Mouse (Mus musculus): ENCODE measurements around the gene Acsl3. TPM values are rescaled to one million over a fixed set of nuclear protein-coding genes. Genes with fewer than 3 reads are reported as not detected.

Gene Acsl3
- total RNA-seq, 2 experiments from 2014 or later: 88.4 to 96.8 TPM

DNA sequence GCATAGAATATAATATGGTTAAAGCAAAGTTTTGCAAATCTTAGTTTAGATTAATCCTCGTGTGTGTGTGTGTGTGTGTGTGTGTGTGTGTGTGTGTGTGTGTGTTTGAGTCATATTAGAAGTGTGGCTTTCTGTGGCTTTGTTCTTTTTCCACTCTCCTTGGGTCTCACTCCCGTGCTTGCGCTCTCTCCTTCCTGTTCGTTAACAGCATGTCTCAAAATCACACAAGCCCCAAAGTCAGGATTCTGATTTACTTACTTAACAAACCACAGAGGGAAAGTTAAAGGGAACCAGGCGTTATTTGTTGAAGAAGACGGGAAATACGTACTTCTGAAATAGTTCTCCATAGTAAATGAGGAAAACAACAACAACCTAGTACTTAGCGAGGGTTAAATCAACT is 26.5 kb downstream of the Acsl3 start:
- intact Hi-C loops (cut with DNase I): no loop called here
- DNase-seq: no peak

DNA sequence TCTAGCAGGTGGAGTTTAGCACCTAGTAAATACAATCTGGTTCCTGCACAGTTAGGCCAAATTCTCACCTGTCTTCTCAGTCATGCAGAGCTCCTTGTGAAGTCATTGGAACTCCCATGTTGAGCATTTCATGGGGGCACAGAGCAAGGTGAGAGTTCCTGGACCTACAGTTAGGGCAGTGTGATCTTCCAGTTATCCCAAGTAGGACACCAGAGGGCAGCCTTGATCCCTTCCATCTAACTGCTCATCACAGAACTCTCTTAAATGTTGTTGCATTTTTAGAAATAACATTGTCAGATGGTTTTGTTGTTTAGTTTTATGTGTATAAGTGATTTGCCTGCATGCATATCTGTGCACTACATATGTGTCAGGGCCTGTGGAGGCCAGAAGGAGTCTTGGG is 29.2 kb downstream of the Acsl3 start:
- no peak for DNase-seq
- intact Hi-C loops (cut with DNase I): no loop called here

DNA sequence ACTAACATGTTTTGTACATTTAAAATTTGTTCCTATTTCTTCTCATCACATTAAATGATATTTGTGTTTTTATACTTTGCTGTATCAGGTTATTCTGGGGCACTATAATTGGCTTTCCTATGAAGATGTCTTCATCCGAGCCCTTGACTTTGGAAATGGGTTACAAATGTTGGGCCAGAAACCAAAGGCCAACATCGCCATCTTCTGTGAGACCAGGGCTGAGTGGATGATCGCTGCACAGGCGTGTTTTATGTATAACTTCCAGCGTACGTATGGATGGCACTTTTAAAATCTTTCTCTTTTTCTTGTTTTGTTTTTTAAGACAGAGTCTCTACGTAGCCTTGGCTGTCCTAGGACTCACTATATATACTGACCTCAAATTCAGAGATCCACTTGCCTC is 30.5 kb downstream of the Acsl3 start:
- no peak for DNase-seq
- intact Hi-C loops (cut with DNase I): no loop called here

DNA sequence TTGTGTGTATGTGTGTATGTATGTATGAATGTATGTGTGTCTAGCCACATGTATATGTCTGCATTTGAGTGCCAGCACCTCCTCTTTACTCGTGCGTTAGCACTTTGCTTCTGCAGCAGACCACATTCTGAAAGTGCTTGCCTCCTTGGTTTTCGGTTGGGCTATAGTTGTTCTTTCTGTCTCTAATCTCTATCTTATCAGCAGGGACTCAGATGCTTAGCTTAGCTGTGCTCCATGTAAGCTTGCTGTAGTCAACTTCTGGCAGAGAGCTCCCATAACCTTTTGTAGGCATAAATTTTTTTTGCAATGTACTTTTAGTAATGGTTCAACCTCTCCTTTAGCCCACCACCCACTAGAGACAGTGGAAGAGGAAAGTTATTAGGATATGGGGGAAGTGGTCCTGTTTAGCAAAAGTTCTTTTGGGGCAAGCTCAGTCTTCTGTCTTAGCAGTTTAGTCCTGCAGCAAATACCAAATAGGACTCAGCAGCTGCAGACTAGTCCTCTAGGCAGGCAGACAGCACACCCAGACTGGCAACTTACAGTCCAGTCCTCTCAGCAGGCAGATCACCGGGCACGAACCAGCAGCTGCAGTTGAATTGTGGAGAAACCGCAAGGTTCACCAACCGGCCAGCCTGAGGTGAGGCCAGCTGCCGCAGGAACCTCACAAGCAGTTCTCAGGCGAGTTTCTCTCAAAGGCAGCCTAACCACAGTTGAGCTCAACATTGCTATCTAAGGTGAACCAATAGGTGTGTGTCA is 37.1 kb downstream of the Acsl3 start:
- DNase-seq: no peak
- intact Hi-C loops (cut with DNase I): no loop called here

DNA sequence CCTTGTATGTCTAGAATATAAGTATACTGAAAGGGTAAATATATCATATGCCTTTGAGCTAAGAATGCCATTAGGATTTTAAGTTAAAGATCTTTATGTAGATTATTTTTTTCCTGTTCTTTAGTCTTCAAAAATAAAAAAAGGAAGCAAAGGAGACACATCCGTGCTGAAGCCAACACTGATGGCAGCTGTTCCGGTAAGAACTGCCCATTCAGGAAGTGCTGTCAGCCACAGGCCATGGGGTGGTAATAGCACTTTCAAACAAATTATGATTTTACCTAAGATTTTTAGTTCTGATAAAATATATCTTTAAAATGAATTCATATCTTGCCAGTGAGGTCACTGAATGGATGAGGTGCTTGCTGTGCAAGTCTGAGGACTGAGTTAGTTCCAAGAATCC is 38.7 kb downstream of the Acsl3 start:
- intact Hi-C loops (cut with DNase I): no loop called here
- no peak for DNase-seq

DNA sequence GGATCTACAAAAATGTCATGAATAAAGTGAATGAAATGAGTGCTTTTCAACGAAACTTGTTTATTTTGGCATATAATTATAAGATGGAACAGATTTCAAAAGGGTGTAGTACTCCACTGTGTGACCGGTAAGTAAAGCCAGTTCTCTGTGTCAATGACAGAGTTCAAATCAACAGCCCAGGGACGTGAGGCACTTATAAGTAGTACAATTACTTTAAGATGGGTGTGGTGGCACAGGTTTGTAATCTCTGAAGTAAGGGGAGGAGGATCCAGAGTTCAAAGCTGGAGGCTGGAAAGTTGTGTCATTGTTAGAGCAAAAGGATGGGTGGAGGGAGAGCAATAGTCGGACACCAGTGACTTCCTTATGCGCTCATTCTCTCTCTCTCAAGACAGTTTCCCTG is 39.3 kb downstream of the Acsl3 start:
- intact Hi-C loops (cut with DNase I): no loop called here
- no peak for DNase-seq

DNA sequence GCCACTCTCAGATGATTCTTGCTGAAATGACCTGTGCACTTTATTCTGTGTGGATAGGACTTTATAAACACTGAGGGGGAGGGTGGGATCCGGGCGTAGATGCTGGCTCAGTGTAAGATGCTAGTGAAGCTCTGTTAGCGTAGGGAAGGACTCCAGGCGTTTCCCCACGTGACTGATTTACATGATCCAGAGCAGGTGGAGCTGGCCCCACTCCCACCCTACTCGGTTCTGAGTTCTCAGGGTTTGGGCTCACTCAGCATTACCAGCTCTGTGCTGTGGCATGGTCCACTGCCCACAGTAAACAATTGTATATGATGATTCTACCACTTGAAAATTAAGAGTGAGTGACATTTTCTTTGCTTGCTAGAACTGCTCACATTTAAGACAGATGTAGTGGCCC is 40.5 kb downstream of the Acsl3 start:
- DNase-seq: no peak
- intact Hi-C loops (cut with DNase I): no loop called here

DNA sequence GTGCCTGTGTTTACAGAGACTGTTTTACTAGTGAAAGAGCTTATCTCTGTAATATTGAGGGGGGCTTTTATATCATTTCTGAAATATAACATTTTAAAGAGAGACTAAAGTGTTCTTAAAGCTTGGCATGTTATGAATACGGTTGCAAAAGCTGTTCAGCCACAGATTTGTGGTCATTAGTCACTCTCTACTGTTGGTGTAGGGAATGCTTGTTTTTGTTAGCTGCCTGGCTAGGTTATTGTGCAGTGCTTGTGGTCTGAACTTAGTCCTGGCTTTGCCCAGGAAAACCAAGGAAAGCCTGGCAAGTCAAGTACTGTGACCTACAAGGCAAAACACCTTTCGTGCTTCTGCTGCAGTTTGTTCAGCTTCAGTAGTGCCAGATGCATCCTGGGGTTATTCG is 44.1 kb downstream of the Acsl3 start:
- DNase-seq: no peak

DNA sequence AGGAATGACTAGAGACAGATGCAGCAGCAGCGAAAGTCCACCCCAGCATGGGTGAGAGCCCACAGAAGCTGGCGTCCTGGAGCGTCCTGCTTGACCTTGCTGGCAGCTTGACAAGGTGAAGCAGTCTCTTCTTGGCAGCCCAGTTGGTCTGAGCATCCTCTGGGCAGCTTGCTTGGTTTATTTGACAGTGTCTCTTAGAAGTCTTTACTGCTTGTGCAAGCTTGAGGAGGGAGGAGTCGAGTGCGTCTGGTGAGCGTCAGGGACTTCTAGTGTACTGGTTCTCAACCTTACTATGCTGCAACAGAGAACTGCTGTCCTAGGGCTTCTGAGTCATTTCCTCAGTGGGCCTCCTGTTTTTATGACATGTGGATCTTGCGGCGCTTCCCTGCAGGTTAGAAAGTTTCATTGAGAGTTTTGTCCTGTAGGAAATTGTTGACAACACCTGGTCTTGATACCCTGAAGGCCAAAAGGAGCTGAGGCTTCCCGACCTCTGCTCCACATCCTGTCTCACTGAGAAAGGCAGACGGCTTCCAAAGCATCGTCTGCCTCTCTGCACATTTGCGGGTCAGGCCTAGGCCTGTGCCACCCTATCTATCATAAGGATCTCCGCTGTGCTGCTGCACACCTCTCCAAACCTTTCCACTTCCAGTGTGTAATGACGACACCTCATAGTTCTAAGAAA is 44.8 kb downstream of the Acsl3 start:
- intact Hi-C loops (cut with DNase I): no loop called here
- no peak for DNase-seq

More for the DNA sequence above, 44.1 kb downstream of the Acsl3 start:
- intact Hi-C loops (cut with DNase I): no loop called here

DNA sequence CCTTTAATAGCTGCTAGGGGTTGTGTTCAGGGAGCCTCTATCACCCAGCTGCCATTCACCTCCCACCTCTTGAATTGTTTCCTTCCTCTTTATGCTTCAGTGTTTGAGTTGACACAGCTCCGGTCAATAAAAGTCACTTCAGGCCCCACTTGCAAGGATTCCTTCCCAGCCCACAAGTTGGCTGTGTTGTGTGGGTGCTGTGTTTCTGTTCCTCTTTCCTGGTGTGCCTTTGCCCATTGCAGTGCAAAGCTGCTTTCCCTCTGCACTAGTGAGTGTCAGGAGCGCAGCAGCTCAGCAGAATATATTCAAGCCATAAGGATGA is 45.3 kb downstream of the Acsl3 start:
- intact Hi-C loops (cut with DNase I): no loop called here
- DNase-seq: no peak

DNA sequence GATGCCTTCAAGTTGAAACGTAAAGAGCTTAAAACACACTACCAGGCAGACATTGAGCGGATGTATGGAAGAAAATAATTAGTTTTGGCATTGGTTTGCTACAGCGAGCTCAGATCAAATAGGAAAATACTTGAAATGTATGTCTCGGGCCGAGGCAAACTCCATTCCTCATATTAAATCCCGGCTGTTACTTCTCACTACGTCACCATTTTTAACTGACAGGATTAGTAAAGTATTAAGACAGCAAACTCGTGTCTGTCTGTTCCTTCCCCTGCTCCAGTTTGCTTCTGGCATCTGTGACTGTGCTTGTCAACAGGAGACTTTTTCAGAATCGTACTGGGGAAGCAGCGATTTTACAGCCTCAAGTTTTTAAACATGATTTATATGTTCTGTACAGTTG is 48.7 kb downstream of the Acsl3 start:
- DNase-seq: no peak

DNA sequence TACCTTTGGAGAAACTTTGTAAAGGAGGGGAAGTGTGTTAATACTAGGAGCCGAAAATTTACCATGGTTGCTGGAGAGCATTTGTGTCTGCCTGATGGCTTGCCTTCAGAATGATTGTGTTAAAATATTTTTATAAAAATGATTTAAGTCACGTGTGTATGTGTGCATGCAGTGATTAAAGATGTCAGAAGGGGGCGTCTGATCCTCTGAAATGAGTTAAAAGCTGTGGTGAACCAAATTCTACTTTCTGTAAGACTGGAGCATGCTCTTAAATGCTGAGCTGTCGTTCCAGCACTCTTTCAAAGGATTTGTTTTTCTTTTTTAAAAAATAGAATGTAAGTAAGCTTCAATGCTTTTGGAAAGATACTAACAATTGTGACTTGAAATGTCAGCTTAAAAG is 49.7 kb downstream of the Acsl3 start:
- DNase-seq: peak; percentile 13
- intact Hi-C loops (cut with DNase I): no loop called here

More for the DNA sequence above, 48.7 kb downstream of the Acsl3 start:
- intact Hi-C loops (cut with DNase I): no loop called here

DNA sequence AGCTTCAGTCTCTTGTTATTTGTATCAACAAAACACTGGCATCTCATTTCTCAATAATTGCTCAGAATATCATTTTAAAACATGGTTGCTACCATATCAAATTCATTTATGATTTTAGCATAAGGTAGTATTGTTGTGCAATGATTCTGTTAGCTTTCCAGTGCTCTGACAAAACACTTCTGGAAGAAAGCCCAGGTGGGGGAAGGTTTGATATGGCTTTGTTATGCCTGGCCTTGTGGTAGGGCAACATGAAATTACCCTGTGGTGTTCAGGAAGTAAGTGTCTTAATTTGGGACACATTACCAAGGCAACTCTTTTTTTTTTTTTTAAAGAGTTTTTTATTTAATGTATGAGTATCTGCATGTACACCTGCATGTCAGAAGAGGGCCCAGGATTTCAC is 52.4 kb downstream of the Acsl3 start:
- intact Hi-C loops (cut with DNase I): no loop called here
- no peak for DNase-seq

DNA sequence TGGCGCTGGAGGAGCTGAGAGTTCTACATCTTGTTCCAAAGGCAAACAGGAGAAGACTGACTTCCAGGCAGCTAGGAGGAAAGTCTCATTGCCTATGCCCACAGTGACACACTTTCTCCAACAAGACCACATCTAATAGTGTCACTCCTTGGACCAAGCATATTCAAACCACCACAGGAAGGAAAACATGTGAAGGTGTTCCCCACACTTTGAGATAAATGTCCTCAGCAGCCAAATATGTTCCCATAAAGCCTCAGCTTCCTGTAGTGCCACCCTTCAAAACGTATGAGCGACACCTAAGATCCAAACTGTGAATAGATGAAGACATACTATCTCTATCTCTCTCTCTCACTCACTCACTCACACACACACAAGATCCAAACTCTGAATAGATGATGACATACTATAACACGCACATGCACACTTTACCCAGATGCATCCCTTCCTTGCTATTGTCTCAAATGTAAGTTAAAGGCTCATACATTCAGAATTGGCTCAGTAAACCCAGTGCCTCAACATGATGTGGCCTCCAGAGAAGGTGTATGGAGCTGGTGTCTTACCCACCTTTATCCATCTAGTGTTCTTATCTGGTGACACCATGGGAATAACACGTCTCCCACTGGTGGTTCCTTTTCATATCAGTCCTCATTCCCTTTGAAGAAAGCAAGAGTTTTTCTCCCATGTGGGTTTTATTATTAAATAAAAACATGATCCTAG is 53.1 kb downstream of the Acsl3 start:
- no peak for DNase-seq
- intact Hi-C loops (cut with DNase I): no loop called here

DNA sequence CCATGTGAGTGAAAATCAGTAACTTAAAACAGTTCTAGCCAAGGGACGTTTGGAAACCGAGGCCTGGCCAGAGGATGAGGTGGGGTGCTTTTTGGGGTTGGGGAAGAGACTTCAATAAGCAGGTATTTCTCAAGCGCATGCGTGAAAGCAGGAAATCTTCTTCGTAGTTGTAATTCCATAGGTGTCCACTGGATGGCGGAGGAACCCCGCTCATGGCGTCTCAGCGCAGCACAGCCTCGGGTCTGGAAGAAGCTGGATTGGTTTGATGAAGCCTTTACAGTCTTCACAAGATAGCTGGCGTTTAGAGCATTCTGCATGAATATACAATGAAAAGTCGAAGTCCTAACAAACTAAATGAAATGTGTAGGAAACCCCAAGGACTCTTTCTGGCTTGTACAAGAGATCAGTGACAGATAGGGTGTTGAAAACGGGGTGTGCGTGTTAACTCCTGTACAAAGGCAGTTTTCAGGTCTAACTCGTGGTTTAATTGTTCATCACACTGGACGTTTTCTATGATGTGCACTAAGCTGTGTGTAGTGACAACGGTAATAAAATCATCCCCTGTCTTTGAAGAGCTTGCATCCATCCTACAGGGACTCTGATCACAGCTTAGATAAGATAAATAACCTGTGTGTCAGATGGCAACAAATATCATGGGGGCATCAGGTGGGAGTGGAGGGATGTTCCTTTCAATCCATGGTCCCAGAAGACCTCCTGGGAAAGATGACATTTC is 67.0 kb downstream of the Acsl3 start:
- intact Hi-C loops (cut with DNase I): loop anchor here (2.0 kb wide), 2 partner anchors 716 to 916 kb away; partner anchors contain the start of gene Scg2

DNA sequence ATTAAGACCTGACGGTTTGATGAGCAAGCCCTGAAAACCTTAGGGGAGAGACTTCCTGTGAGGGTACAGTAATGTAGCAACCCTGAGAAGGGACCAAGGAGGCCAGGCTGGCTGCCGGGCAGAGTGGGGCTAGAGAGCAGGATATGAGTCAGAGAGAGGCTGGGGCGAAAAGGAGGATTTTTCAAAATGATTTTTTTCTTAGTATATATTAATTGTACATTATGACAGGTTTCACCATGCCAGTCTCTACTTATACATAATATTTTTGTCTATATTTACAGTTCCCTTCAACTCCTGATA is 67.5 kb downstream of the Acsl3 start:
- no peak for DNase-seq
- intact Hi-C loops (cut with DNase I): loop anchor here (2.0 kb wide), 2 partner anchors 716 to 916 kb away; partner anchors contain the start of gene Scg2

More for the DNA sequence above, 67.0 kb downstream of the Acsl3 start:
- peak; percentile 75 for DNase-seq

DNA sequence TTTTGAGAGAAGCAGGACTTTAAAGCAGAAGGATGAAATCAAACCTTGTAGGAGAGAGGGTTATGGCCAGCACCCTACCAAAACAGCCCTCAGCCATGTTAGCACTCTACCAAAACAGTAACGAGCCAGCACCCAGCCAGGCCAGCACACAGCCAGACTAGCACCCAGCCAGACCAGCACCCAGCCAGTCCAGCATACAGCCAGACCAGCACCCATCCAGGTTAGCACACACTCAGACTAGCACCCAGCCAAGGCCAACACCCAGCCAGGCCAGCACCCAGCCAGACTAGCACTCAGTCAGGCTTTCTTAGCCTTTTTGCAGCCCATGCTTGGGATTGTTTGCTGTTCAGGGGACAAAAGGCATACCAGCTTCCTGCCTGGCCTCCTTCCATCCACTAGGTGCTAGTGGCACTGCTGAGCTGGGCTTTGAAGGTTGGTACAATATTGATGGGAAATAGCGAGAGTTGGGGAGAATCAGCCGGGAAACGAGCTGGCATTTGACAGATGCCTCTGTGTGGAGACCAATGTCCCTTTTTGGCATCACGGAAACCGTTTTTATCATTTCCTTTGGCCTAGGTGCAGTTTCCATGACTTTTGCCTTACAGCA is 68.1 kb downstream of the Acsl3 start:
- intact Hi-C loops (cut with DNase I): loop anchor here (2.0 kb wide), 2 partner anchors 715 to 915 kb away; partner anchors contain the start of gene Scg2
- peak; percentile 49 for DNase-seq

DNA sequence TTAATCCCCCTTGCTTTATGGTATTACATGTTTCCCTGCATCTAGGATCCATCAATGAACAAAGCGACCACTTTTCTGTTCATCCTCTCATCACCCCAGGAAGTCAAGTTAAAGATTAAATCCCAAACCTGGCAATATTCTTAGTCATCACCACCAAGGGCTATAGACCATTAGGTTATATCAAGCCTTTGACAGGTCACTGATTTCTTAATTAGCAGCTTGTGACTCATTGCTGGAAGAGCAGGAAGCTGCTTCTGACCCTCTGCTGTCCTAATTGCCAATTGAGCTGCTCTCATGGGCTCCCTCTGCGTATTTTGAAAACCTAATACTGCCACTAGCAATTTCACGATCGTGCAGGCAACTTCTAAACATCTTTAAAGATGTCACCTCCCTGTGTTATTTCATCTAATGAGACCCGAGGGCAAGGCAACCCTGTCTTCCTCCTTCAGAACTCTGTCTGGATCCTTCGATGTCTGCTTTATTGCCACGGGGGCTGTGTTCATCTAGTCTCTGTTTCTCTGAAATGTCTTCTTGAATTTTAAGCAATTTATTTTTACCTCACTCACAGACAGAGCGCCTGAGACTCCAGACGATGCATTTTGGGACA is 72.6 kb downstream of the Acsl3 start:
- intact Hi-C loops (cut with DNase I): no loop called here
- DNase-seq: no peak

DNA sequence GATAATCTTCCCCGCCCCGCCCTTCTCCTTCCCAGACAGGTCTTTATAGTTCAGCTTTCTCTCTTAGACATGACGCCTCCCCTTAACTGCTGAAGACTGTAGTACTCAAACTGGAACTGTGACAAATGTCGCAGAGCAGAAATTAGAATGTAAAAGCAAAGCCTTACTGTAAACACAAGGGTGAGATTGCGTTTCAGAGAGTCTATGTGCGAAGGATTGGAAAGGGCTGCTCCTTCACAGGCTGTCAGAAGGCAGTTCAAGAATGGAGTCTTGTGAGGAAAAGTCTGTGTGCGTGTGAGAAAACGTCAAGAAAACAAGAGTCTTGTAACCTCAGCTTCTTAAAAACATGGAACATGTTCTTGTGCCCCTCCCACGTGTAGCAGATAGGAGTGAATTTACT is 74.7 kb downstream of the Acsl3 start:
- intact Hi-C loops (cut with DNase I): no loop called here
- DNase-seq: no peak

DNA sequence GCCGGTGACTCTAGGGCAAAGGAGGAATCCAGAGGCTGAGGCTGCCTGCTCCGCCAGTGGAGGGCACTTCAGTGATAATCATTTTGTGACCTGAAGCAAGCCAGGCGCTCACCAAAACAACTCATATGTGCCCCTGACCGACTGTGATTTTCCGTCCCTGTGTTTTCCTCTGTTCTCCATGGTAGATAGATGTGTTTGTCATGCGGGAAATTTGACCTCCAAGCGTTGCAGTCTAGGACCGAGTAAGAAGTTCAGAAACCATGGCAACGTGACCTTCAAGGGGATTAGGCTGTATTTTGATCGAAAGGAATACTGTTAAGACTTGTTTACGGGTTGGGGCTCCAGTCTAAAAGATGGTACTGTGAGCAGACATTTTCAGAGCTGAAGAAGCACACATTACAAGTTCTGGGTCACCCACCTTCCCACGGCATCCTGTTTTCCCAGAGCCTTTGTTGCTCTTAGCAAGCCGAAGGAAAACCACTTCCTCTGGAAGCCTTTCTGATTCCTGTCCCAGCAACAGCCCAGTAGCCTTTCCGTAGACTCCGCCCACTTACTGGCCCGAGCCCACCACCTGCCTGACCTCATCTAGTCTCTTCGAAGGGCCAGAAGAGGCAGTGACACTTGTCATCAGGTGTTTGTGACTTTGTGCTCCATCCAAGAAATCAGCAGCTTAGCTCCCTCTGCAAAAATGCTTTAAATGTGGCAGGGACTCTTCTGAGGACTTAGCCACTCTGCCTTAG is 76.8 kb downstream of the Acsl3 start:
- intact Hi-C loops (cut with DNase I): no loop called here
- DNase-seq: no peak
